Mouse (Mus musculus): Measurements from ENCODE around the gene Acvrl1. TPM values are rescaled to one million over a fixed set of nuclear protein-coding genes. Genes with fewer than 3 reads are reported as not detected.

The Acvrl1 gene
- polyA plus RNA-seq, 1 experiment from 2014 or later: 15.6 TPM

GRCm38 (mm10) chr15:101191459-101192259, 63.3 kb downstream of the Acvrl1 start:
- WGBS: 31% methylated on average over 13 of the region's 13 CpGs
- Histone ChIP-seq H3K9ac (replicated peaks; ENCODE audit: low read depth, low read length) (no peak overlapping the region), H3K4me1 (ENCODE audit: control insufficient read depth, insufficient read depth, low read length) (peaks cover 20% of the 10 kb centered on the region), H3K27me3 (ENCODE audit: control insufficient read depth, insufficient read depth, low read length) (no peaks in the 10 kb centered on the region), H3K4me2 (replicated peaks; ENCODE audit: low read depth, low read length) (no peak overlapping the region), H3K36me3 (ENCODE audit: control insufficient read depth, insufficient read depth, low read length) (peaks cover 22% of the 10 kb centered on the region), H3K9me3 (ENCODE audit: control insufficient read depth, low read depth, low read length) (no peaks in the 10 kb centered on the region), H3K27ac (ENCODE audit: low read length) (peak overlapping the region; percentile 33; the same call in 1 of the 2 replicates), H3K4me3 (ENCODE audit: low read depth, low read length) (no peak overlapping the region)
- ATAC-seq (ENCODE audit: insufficient number of reproducible peaks, insufficient read depth, low FRiP score, low read depth): no peak

- Histone ChIP-seq H3K4me1 (ENCODE audit: control insufficient read depth, insufficient read depth, low read length) (peaks cover 20% of the 10 kb centered on the region), H3K36me3 (ENCODE audit: control insufficient read depth, insufficient read depth, low read length) (peaks cover 22% of the 10 kb centered on the region), H3K27ac (ENCODE audit: low read length) (no peak overlapping the region), H3K9me3 (ENCODE audit: control insufficient read depth, low read depth, low read length) (no peaks in the 10 kb centered on the region), H3K4me3 (ENCODE audit: low read depth, low read length) (no peak overlapping the region), H3K4me2 (replicated peaks; ENCODE audit: low read depth, low read length) (no peak overlapping the region), H3K9ac (replicated peaks; ENCODE audit: low read depth, low read length) (no peak overlapping the region), H3K27me3 (ENCODE audit: control insufficient read depth, insufficient read depth, low read length) (no peaks in the 10 kb centered on the region)
- ATAC-seq (ENCODE audit: insufficient number of reproducible peaks, insufficient read depth, low FRiP score, low read depth): no peak
- WGBS: 54% methylated on average over 7 of the region's 7 CpGs
Observed at GRCm38 (mm10) chr15:101192260-101192640, 63.9 kb downstream of the Acvrl1 start.

GRCm38 (mm10) chr15:101192651-101193050, 64.3 kb downstream of the Acvrl1 start:
- 80% methylated on average over 7 of the region's 7 CpGs for WGBS
- Histone ChIP-seq H3K9ac (replicated peaks; ENCODE audit: low read depth, low read length) (no peak overlapping the region), H3K27me3 (ENCODE audit: control insufficient read depth, insufficient read depth, low read length) (no peaks in the 10 kb centered on the region), H3K4me1 (ENCODE audit: control insufficient read depth, insufficient read depth, low read length) (peaks cover 20% of the 10 kb centered on the region), H3K9me3 (ENCODE audit: control insufficient read depth, low read depth, low read length) (no peaks in the 10 kb centered on the region), H3K4me2 (replicated peaks; ENCODE audit: low read depth, low read length) (no peak overlapping the region), H3K4me3 (ENCODE audit: low read depth, low read length) (no peak overlapping the region), H3K36me3 (ENCODE audit: control insufficient read depth, insufficient read depth, low read length) (peaks cover 22% of the 10 kb centered on the region), H3K27ac (ENCODE audit: low read length) (no peak overlapping the region)
- no peak for ATAC-seq (ENCODE audit: insufficient number of reproducible peaks, insufficient read depth, low FRiP score, low read depth)

- Histone ChIP-seq H3K9me3 (ENCODE audit: control insufficient read depth, low read depth, low read length) (no peaks in the 10 kb centered on the region), H3K27ac (ENCODE audit: low read length) (no peak overlapping the region), H3K4me3 (ENCODE audit: low read depth, low read length) (no peak overlapping the region), H3K4me1 (ENCODE audit: control insufficient read depth, insufficient read depth, low read length) (peaks cover 20% of the 10 kb centered on the region), H3K4me2 (replicated peaks; ENCODE audit: low read depth, low read length) (no peak overlapping the region), H3K9ac (replicated peaks; ENCODE audit: low read depth, low read length) (no peak overlapping the region), H3K27me3 (ENCODE audit: control insufficient read depth, insufficient read depth, low read length) (no peaks in the 10 kb centered on the region), H3K36me3 (ENCODE audit: control insufficient read depth, insufficient read depth, low read length) (peaks cover 25% of the 10 kb centered on the region)
- ATAC-seq (ENCODE audit: insufficient number of reproducible peaks, insufficient read depth, low FRiP score, low read depth): no peak
- 86% methylated on average over 6 of the region's 6 CpGs for WGBS
Observed at GRCm38 (mm10) chr15:101193971-101194370, 65.6 kb downstream of the Acvrl1 start.

Small RNAs within 50 kb of the gene (microRNA-seq; reads per million reads assigned to microRNA genes)
- 0.78 reads per million for gene Mir6962

Other genes with a start within 250 kb of the Acvrl1 start
- gene Gm47841, start 81.1 kb upstream of the Acvrl1 start, polyA plus RNA-seq (2014; fragmentation: Nextera tagmentation; extraction: Ambion mirVana): not detected in 2 replicates
- 0.38 and 0.41 TPM in 2 replicates for gene Fignl2, start 50.0 kb upstream of the Acvrl1 start, polyA plus RNA-seq (2014; fragmentation: Nextera tagmentation; extraction: Ambion mirVana)
- not detected in 2 replicates for gene Ankrd33, start 12.8 kb upstream of the Acvrl1 start, polyA plus RNA-seq (2014; fragmentation: Nextera tagmentation; extraction: Ambion mirVana)
- 11.5 and 14.5 TPM in 2 replicates for gene Acvr1b, start 45.5 kb downstream of the Acvrl1 start, polyA plus RNA-seq (2014; fragmentation: Nextera tagmentation; extraction: Ambion mirVana)
- 6.4 and 7.2 TPM in 2 replicates for gene Grasp, start 95.7 kb downstream of the Acvrl1 start, polyA plus RNA-seq (2014; fragmentation: Nextera tagmentation; extraction: Ambion mirVana)
- gene Nr4a1, start 125.7 kb downstream of the Acvrl1 start, polyA plus RNA-seq (2014; fragmentation: Nextera tagmentation; extraction: Ambion mirVana): 10.1 and 12.1 TPM in 2 replicates
- 63.5 and 64.1 TPM in 2 replicates for gene Atg101, start 155.8 kb downstream of the Acvrl1 start, polyA plus RNA-seq (2014; fragmentation: Nextera tagmentation; extraction: Ambion mirVana)
- gene 6030408B16Rik, start 164.7 kb downstream of the Acvrl1 start, polyA plus RNA-seq (2014; fragmentation: Nextera tagmentation; extraction: Ambion mirVana): 20.1 and 25.0 TPM in 2 replicates
- gene Krt80, start 241.6 kb downstream of the Acvrl1 start, polyA plus RNA-seq (2014; fragmentation: Nextera tagmentation; extraction: Ambion mirVana): 2.4 and 4.0 TPM in 2 replicates